8 mouse cellular contexts compared by ENCODE assay signal in genomic region chr2:30722263-30723050, GRCm38 (mm10).
A peak's percentile ranks its signal among the peaks of the same experiment; 100 is the strongest.
DNase-seq lines count a peak whose midpoint lies in the region; ATAC-seq and TF ChIP-seq lines count a peak whose summit lies in the region.

No protein-coding gene starts in this region.

- H3K27me3 ChIP-seq in liver, embryonic 11.5 days (replicated peaks; ENCODE audit: control insufficient read depth, insufficient read depth, low read length): peaks cover 16% of the 10 kb centered on the region
- H3K27me3 ChIP-seq in liver, postnatal 0 days (ENCODE audit: insufficient read depth, low read length): peaks cover 29% of the 10 kb centered on the region
- no peaks in the 10 kb centered on the region for H3K27me3 ChIP-seq in embryonic facial prominence, embryonic 14.5 days (replicated peaks; ENCODE audit: control insufficient read depth, insufficient read depth, low read length)
- no peaks in the 10 kb centered on the region for H3K27me3 ChIP-seq in neural tube, embryonic 12.5 days (replicated peaks)

- WGBS in liver, embryonic 11.5 days: 56% methylated on average over 7 of the region's 7 CpGs
- 64% methylated on average over 7 of the region's 7 CpGs for WGBS in liver, postnatal 0 days (ENCODE audit: insufficient replicate concordance)
- WGBS in embryonic facial prominence, embryonic 14.5 days: 14% methylated on average over 7 of the region's 7 CpGs
- 7% methylated on average over 7 of the region's 7 CpGs for WGBS in neural tube, embryonic 12.5 days

- H3K27ac ChIP-seq in liver, embryonic 11.5 days (ENCODE audit: low read depth, low read length): peak overlapping the region; percentile 80
- H3K27ac ChIP-seq in liver, postnatal 0 days (ENCODE audit: low read depth): no peak overlapping the region
- peak overlapping the region; percentile 99 for H3K27ac ChIP-seq in embryonic facial prominence, embryonic 14.5 days (replicated peaks; ENCODE audit: low read depth, low read length)
- peak overlapping the region; percentile 96 for H3K27ac ChIP-seq in neural tube, embryonic 12.5 days

- ATAC-seq in liver, embryonic 11.5 days (replicated peaks; ENCODE audit: low FRiP score): no peak
- no peak for ATAC-seq in liver, postnatal 0 days
- no peak for ATAC-seq in embryonic facial prominence, embryonic 14.5 days (ENCODE audit: low read depth)
- no peak for ATAC-seq in neural tube, embryonic 12.5 days (ENCODE audit: low FRiP score, low read depth)
- no peak for ATAC-seq in erythroid progenitor cell, adult 5-6 weeks (replicated peaks; ENCODE audit: low FRiP score, poor library complexity, severe bottlenecking)

- no peak for TF ChIP-seq CTCF in liver, postnatal 0 days (IDR thresholded peaks at IDR 0.05; ENCODE audit: low read depth)

- peaks cover 54% of the 10 kb centered on the region for H3K4me1 ChIP-seq in liver, embryonic 11.5 days (replicated peaks; ENCODE audit: control insufficient read depth, insufficient read depth, low read length)
- peaks cover 21% of the 10 kb centered on the region for H3K4me1 ChIP-seq in liver, postnatal 0 days (ENCODE audit: insufficient read depth)
- peaks cover 72% of the 10 kb centered on the region for H3K4me1 ChIP-seq in embryonic facial prominence, embryonic 14.5 days (ENCODE audit: control insufficient read depth, insufficient read depth, low read length)
- H3K4me1 ChIP-seq in neural tube, embryonic 12.5 days: peaks cover 86% of the 10 kb centered on the region

- peak overlapping the region; percentile 35 for H3K9ac ChIP-seq in liver, embryonic 11.5 days (ENCODE audit: low read depth, low read length)
- no peak overlapping the region for H3K9ac ChIP-seq in liver, postnatal 0 days (replicated peaks)
- H3K9ac ChIP-seq in embryonic facial prominence, embryonic 14.5 days (ENCODE audit: low read depth, low read length): peak overlapping the region; percentile 52
- H3K9ac ChIP-seq in neural tube, embryonic 12.5 days: peak overlapping the region; percentile 47

- TF ChIP-seq EP300 in liver, postnatal 0 days (IDR thresholded peaks at IDR 0.05; ENCODE audit: low read depth): no peak

- no peak overlapping the region for H3K4me3 ChIP-seq in liver, embryonic 11.5 days (ENCODE audit: low read depth, low read length)
- H3K4me3 ChIP-seq in liver, postnatal 0 days (ENCODE audit: low read depth, low read length): no peak overlapping the region
- H3K4me3 ChIP-seq in embryonic facial prominence, embryonic 14.5 days (ENCODE audit: low read depth, low read length): no peak overlapping the region
- no peak overlapping the region for H3K4me3 ChIP-seq in neural tube, embryonic 12.5 days

- no peak for DNase-seq in liver, embryonic 11.5 days (ENCODE audit: low spot score)
- no peak for DNase-seq in liver, postnatal 0 days
- no peak for DNase-seq in embryonic facial prominence, embryonic 14.5 days (ENCODE audit: low spot score)
- DNase-seq in kidney, adult 18-20 months: peak; percentile 33
- no peak for DNase-seq in spleen, postnatal 14 days (ENCODE audit: low spot score in 2 of 2)
- no peak for DNase-seq in ovary, postnatal 14 days (ENCODE audit: low spot score)

- no peak overlapping the region for H3K4me2 ChIP-seq in liver, embryonic 11.5 days
- no peak overlapping the region for H3K4me2 ChIP-seq in liver, postnatal 0 days (ENCODE audit: low read depth, low read length)
- H3K4me2 ChIP-seq in embryonic facial prominence, embryonic 14.5 days (ENCODE audit: low read depth, low read length): peak overlapping the region; percentile 25
- peak overlapping the region; percentile 27 for H3K4me2 ChIP-seq in neural tube, embryonic 12.5 days (replicated peaks)

- H3K9me3 ChIP-seq in liver, embryonic 11.5 days (ENCODE audit: control insufficient read depth, low read length): no peaks in the 10 kb centered on the region
- no peaks in the 10 kb centered on the region for H3K9me3 ChIP-seq in liver, postnatal 0 days (ENCODE audit: low read length)
- H3K9me3 ChIP-seq in embryonic facial prominence, embryonic 14.5 days (ENCODE audit: control insufficient read depth, low read length): no peaks in the 10 kb centered on the region
- no peaks in the 10 kb centered on the region for H3K9me3 ChIP-seq in neural tube, embryonic 12.5 days

- H3K36me3 ChIP-seq in liver, embryonic 11.5 days (ENCODE audit: control insufficient read depth, insufficient read depth, low read length): no peaks in the 10 kb centered on the region
- no peaks in the 10 kb centered on the region for H3K36me3 ChIP-seq in liver, postnatal 0 days (replicated peaks; ENCODE audit: insufficient read depth, low read length)
- H3K36me3 ChIP-seq in embryonic facial prominence, embryonic 14.5 days (ENCODE audit: control insufficient read depth, insufficient read depth, low read length): no peaks in the 10 kb centered on the region
- H3K36me3 ChIP-seq in neural tube, embryonic 12.5 days: no peaks in the 10 kb centered on the region

Comparison
In these comparisons a context has a peak if more than half of its experiments do, and no peak if none do; other contexts are left out.
1. H3K4me2 ChIP-seq: peak in embryonic facial prominence, embryonic 14.5 days (single experiment) and neural tube, embryonic 12.5 days (single experiment); none in liver, embryonic 11.5 days (single experiment) and liver, postnatal 0 days (single experiment).